In genomic region chr14:76010102-76011061, GRCm38 (mm10) we compare ENCODE assay signal across 8 mouse cellular contexts. TPM values are rescaled to one million over a fixed set of nuclear protein-coding genes. Genes with fewer than 3 reads are reported as not detected.
DNase-seq lines count a peak whose midpoint lies in the region; ATAC-seq and TF ChIP-seq lines count a peak whose summit lies in the region.

Gene Gtf2f2, minus strand, starts transcription at chr14:76010865.

- no peaks in the 10 kb centered on the region; the same call in 1 of the 2 replicates for H3K4me1 ChIP-seq in bone marrow, adult 2 months (ENCODE audit: control insufficient read depth, insufficient read depth, low read length)
- peaks cover 16% of the 10 kb centered on the region for H3K4me1 ChIP-seq in embryonic facial prominence, embryonic 15.5 days
- peaks cover 8% of the 10 kb centered on the region for H3K4me1 ChIP-seq in limb, embryonic 14.5 days (ENCODE audit: control insufficient read depth, insufficient read depth, low read length)
- peaks cover 10% of the 10 kb centered on the region for H3K4me1 ChIP-seq in midbrain, postnatal 0 days (ENCODE audit: insufficient read depth, low read length)

- WGBS in bone marrow, adult 2 months = under 1% methylated on average over 67 of the region's 67 CpGs
- WGBS in embryonic facial prominence, embryonic 15.5 days = under 1% methylated on average over 67 of the region's 67 CpGs
- WGBS in limb, embryonic 14.5 days = 1% methylated on average over 67 of the region's 67 CpGs
- WGBS in midbrain, postnatal 0 days = 1% methylated on average over 67 of the region's 67 CpGs

- peak; percentile 29; the same call in 1 of the 2 replicates for TF ChIP-seq POLR2A in bone marrow, adult 2 months (IDR thresholded peaks at IDR 0.05; ENCODE audit: borderline replicate concordance, control insufficient read depth, low read depth, low read length)
- 0 out of 2 replicates have a peak, but pooled peaks have one; percentile 13 for TF ChIP-seq POLR2A in limb, embryonic 14.5 days (IDR thresholded peaks at IDR 0.05; ENCODE audit: borderline replicate concordance, extremely low read depth, insufficient read depth, insufficient read length)

- TF ChIP-seq CTCF in bone marrow, adult 2 months (IDR thresholded peaks at IDR 0.05; ENCODE audit: control insufficient read depth, insufficient read depth, low read length) = no peak
- no peak for TF ChIP-seq CTCF in midbrain, postnatal 0 days (IDR thresholded peaks at IDR 0.05)

- ATAC-seq in embryonic facial prominence, embryonic 15.5 days (ENCODE audit: insufficient number of reproducible peaks, low FRiP score, low TSS enrichment, low read depth) = peak; percentile 91
- ATAC-seq in limb, embryonic 14.5 days (ENCODE audit: low FRiP score, low read depth) = peak; percentile 95
- peak; percentile 92 for ATAC-seq in midbrain, postnatal 0 days (ENCODE audit: low FRiP score)

- DNase-seq in 416B (ENCODE audit: low read depth) = peak; percentile 94
- DNase-seq in heart, adult 8-10 months (ENCODE audit: low spot score) = peak; percentile 96
- DNase-seq in kidney, adult 9 months = peak; percentile 95
- DNase-seq in limb, embryonic 14.5 days (ENCODE audit: low spot score) = peak; percentile 97
- DNase-seq in midbrain, postnatal 0 days (ENCODE audit: low spot score) = peak; percentile 97
- peak; percentile 83 to 86 for DNase-seq in spleen, postnatal 14 days (ENCODE audit: low spot score in 2 of 2)

- H3K9me3 ChIP-seq in embryonic facial prominence, embryonic 15.5 days (replicated peaks) = no peaks in the 10 kb centered on the region
- H3K9me3 ChIP-seq in limb, embryonic 14.5 days (ENCODE audit: control insufficient read depth, low read length) = no peaks in the 10 kb centered on the region
- no peaks in the 10 kb centered on the region for H3K9me3 ChIP-seq in midbrain, postnatal 0 days (ENCODE audit: low read length)

- peak within 1 kb of the TSS; percentile 68 for H3K4me2 ChIP-seq in embryonic facial prominence, embryonic 15.5 days (replicated peaks)
- peak within 1 kb of the TSS; percentile 59 for H3K4me2 ChIP-seq in limb, embryonic 14.5 days (replicated peaks; ENCODE audit: low read depth, low read length, severe bottlenecking)
- H3K4me2 ChIP-seq in midbrain, postnatal 0 days (ENCODE audit: low read depth, low read length, poor library complexity, severe bottlenecking) = peak within 1 kb of the TSS; percentile 77

- H3K27me3 ChIP-seq in embryonic facial prominence, embryonic 15.5 days = no peaks in the 10 kb centered on the region
- no peaks in the 10 kb centered on the region for H3K27me3 ChIP-seq in limb, embryonic 14.5 days (ENCODE audit: control insufficient read depth, insufficient read depth, low read length)
- no peaks in the 10 kb centered on the region for H3K27me3 ChIP-seq in midbrain, postnatal 0 days (ENCODE audit: insufficient read depth, low read length)

- H3K9ac ChIP-seq in embryonic facial prominence, embryonic 15.5 days = peak within 1 kb of the TSS; percentile 79
- H3K9ac ChIP-seq in limb, embryonic 14.5 days (ENCODE audit: low read depth, low read length, severe bottlenecking) = peak within 1 kb of the TSS; percentile 71
- H3K9ac ChIP-seq in midbrain, postnatal 0 days (replicated peaks; ENCODE audit: low read length, poor library complexity, severe bottlenecking) = peak within 1 kb of the TSS; percentile 65

- peak within 1 kb of the TSS; percentile 89 for H3K4me3 ChIP-seq in bone marrow, adult 2 months (replicated peaks; ENCODE audit: control insufficient read depth, low read depth, low read length)
- peak within 1 kb of the TSS; percentile 99 for H3K4me3 ChIP-seq in embryonic facial prominence, embryonic 15.5 days (replicated peaks)
- H3K4me3 ChIP-seq in limb, embryonic 14.5 days (replicated peaks; ENCODE audit: low read length) = peak within 1 kb of the TSS; percentile 69
- H3K4me3 ChIP-seq in midbrain, postnatal 0 days (ENCODE audit: low read depth, low read length) = peak within 1 kb of the TSS; percentile 87

- peak within 1 kb of the TSS; percentile 66 for H3K27ac ChIP-seq in bone marrow, adult 2 months (ENCODE audit: control insufficient read depth, insufficient read depth, low read depth, low read length, poor library complexity)
- H3K27ac ChIP-seq in embryonic facial prominence, embryonic 15.5 days (replicated peaks) = peak within 1 kb of the TSS; percentile 80
- H3K27ac ChIP-seq in limb, embryonic 14.5 days (replicated peaks; ENCODE audit: low read depth, low read length) = peak within 1 kb of the TSS; percentile 80
- peak within 1 kb of the TSS; percentile 74 for H3K27ac ChIP-seq in midbrain, postnatal 0 days (ENCODE audit: low read depth, low read length)

- H3K36me3 ChIP-seq in embryonic facial prominence, embryonic 15.5 days = peaks cover 4% of the 10 kb centered on the region; the same call in 1 of the 2 replicates
- peaks cover 9% of the 10 kb centered on the region for H3K36me3 ChIP-seq in limb, embryonic 14.5 days (ENCODE audit: control insufficient read depth, insufficient read depth, low read length)
- H3K36me3 ChIP-seq in midbrain, postnatal 0 days (ENCODE audit: insufficient read depth, low read length) = no peaks in the 10 kb centered on the region

RNA-seq across cellular contexts. Expression of gene Gtf2f2, which starts in this region (rescaled TPM):
- polyA plus RNA-seq in bone marrow, adult 2 months (2011; ENCODE audit: insufficient read depth, insufficient read length, low replicate concordance, missing spikeins) = 12.6 and 33.5 TPM in 2 replicates
- 32.8 and 34.5 TPM in 2 replicates for polyA plus RNA-seq in embryonic facial prominence, embryonic 15.5 days (2015; fragmentation: Nextera tagmentation; extraction: Ambion mirVana)
- total RNA-seq in heart, adult 8-10 months (2022) = 10 to 100 TPM; 11.5 to 12.8 (median 11.9) TPM
- 12.1 and 22.1 TPM in 2 replicates for polyA plus RNA-seq in limb, embryonic 14.5 days (2012; rRNA removed)
- 34.7 and 37.6 TPM in 2 replicates for polyA plus RNA-seq in limb, embryonic 14.5 days (2014; fragmentation: Nextera tagmentation; extraction: Ambion mirVana)
- total RNA-seq in midbrain, postnatal 0 days (2014; rRNA removed) = 22.7 and 23.4 TPM in 2 replicates
- 38.4 and 42.6 TPM in 2 replicates for polyA plus RNA-seq in midbrain, postnatal 0 days (2015; fragmentation: Nextera tagmentation; extraction: Ambion mirVana)

Comparison
In these comparisons a context has a peak if more than half of its experiments do, and no peak if none do; other contexts are left out.
1. Peak in every context shown above with its lines: DNase-seq, ATAC-seq, H3K4me3 ChIP-seq and H3K27ac ChIP-seq.